Mouse (Mus musculus) layer of hippocampus, postnatal 10 days (tissue): ENCODE measurements at regions not wholly inside any gene's neighbourhood (a gene's known extent, or its start where the extent isn't known, plus 50 kb on each side); places are given as distances from the start of the nearest gene placed in this dataset.
A peak's percentile ranks its signal among the peaks of the same experiment; 100 is the strongest.

Experiments
- DNase-seq, 2 experiments: peaks; one replicate each; pipeline ENCODE4 v3.0.0; 2021; ENCODE audit warnings: low spot score in 2 of 2

DNA sequence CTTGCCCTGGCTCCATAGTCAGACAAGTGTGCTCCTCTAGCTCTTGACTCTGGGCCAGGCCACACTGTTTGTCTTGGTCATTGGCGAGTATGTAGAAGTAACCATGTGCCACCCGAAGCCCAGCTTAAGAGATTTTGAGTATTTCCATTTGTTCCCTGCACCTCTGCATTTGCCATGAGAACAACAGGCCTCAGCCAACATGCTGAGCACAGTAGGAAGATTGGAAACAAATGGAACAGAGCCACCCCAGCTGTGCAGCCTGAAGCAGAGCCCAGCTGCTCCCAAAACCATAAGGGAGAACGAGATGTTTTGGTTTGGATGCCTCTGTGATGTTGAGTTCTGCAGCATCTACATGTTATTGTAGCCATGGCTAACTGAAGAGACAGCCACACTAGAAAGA, 433.1 kb upstream of the Gm6657 start:
- DNase-seq: no peak

GRCm38 (mm10) chr12:77776011-77776546, 418.0 kb upstream of the Gm6657 start:
- DNase-seq: no peak

- DNase-seq: no peak
These were observed 417.3 kb upstream of the Gm6657 start for GRCm38 (mm10) chr12:77776755-77777154.

GRCm38 (mm10) chr12:77780885-77781698, 412.9 kb upstream of the Gm6657 start:
- peak; percentile 93 to 94 for DNase-seq

DNA sequence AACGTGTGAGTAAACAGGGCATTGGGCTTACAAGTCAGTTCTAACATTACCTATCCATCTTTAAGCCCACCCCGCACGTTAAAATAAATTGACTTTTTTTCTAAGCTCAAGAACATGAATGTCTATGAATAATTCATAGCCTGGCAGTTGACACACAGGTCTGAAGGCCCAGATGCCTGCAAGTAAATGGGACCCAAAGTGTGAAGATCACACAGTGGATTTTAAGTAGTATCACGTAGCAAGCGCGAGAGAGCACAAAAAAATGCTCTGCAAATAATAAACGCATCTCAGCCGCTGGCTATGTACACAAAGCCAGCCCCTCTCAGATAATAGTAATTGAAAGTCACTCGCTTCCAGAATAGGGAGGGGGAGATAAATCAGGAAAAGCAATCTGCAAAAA, 410.1 kb upstream of the Gm6657 start:
- DNase-seq: no peak

- DNase-seq: no peak
These were observed 408.4 kb upstream of the Gm6657 start for GRCm38 (mm10) chr12:77785647-77786046.

DNA sequence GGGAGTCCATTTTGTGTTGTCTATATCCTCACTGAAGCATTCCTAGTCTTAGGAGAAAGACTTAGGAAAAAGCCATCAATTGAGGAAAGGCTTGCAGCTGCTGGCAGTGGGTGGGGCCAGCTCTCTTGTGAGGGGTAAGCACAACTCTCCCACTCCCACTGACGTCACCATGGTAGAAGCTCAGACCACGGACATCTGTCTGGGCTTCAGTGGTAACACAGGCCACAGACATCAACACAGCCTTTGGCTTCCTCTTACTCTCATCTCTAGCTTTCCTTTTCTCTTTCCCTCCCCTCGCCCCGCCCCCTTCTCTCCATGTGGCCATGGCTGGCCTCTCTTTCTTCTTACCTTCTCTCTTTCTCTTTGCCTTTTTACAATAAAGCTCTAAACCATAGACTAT, 407.4 kb upstream of the Gm6657 start:
- DNase-seq: no peak

GRCm38 (mm10) chr12:77788273-77788672, 405.8 kb upstream of the Gm6657 start:
- no peak for DNase-seq

GRCm38 (mm10) chr12:77789427-77789826, 404.6 kb upstream of the Gm6657 start:
- DNase-seq: peak; percentile 25 to 46

GRCm38 (mm10) chr12:77789871-77790270, 404.2 kb upstream of the Gm6657 start:
- no peak for DNase-seq

DNA sequence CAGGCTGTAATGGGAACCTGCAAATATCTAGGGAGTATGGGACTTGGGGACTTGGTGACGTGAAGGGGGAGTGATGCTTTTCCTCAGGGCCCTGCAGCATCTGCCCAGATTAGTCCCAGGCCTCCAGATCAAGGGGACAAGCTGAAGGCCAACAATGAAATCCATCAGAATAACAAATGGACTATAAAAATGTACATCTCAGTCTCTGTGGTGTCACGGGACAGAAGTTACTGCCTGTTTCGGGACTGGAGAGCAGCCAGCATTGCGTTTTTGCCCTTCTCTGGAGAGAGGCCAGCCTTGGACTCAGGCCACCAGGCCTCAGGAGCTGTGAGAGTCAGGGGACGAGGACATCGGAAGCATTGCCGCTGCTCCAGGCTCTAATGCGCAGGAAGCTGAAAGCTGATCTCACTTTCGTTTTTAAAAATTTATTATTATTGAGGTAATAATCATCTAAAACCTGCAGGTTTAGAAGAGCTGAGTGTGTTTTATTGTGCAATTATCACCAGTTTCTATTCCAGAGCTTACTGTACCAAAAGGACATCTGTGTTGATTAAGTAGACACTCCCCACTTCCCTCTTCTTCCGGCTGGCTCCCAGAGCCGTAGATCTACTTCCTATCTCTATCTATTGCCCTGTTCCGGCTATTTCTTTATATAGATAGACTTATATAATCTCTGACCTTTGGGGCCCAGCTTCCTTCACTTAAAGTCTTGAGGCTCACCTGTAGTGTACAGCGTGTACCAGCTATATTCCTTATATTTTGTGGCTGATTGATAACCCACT, 403.0 kb upstream of the Gm6657 start:
- DNase-seq: peak; percentile 31 to 48

DNA sequence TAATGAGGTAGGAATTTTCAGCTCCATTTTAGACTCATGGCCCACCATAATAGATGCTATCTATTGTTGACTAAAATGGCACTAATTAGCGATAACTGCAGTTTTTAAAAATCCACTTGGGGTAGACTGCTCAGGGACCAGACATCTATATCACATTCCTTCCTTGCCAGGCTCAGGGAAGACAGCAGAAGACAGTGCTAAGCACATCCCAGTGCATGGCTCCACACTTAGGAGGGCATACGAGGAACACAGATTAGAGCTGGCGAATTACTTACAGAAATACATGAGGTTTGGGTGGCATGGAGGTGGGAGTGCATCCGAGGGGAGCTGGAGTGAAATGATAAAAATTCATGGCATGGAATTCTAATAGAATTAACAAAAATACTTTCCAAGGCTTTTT, 395.5 kb upstream of the Gm6657 start:
- no peak for DNase-seq

- no peak for DNase-seq
These were observed 394.8 kb upstream of the Gm6657 start for GRCm38 (mm10) chr12:77799134-77799770.

- no peak for DNase-seq
These were observed 386.4 kb upstream of the Gm6657 start for GRCm38 (mm10) chr12:77807674-77808073.

DNA sequence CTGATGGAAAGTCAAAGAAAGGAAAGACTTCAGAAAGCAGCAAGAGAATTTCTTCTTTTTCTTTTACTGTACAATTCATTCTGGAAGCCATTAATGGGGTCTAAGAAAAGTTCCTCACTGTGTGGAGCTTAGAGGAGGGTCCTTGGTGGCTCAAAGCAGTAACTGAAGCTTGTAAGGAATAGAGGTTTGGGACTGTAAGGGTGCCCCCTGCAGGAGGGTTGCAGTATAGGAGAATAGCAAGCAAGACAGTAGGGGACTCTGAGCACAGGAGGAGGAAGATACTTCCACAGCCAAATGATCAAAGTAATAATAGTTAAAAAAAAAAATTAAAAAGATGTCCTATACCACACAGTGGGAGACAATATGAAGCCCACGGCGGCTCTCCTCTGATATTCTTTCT, 382.8 kb upstream of the Gm6657 start:
- DNase-seq: peak; percentile 39 to 55

GRCm38 (mm10) chr12:77819456-77819855, 374.6 kb upstream of the Gm6657 start:
- DNase-seq: no peak

GRCm38 (mm10) chr12:77823381-77824030, 370.5 kb upstream of the Gm6657 start:
- DNase-seq: no peak

- DNase-seq: no peak
These were observed 360.5 kb upstream of the Gm6657 start for GRCm38 (mm10) chr12:77833411-77834169.

DNA sequence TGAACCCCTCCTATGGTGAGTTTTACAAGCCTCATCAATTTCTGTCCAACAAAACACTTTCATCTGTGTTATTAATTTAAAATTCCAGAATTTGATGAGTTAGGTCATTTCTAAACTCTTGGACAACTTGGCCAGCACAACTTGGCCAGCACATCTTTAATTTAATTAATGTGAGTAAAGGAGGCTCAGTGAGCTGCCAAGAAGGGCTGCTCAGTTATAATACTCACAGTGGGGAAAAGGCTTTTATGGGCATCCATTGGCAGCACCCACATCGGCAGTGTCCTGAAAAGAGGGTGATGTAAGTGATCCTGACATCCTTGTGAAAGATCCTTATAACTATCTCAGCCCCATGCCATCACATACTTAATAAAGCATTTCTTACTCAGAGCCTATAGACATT, 359.2 kb upstream of the Gm6657 start:
- DNase-seq: no peak

- DNase-seq: no peak
These were observed 357.8 kb upstream of the Gm6657 start for GRCm38 (mm10) chr12:77836231-77836630.
